Mouse (Mus musculus) liver, adult 2 months (tissue): ENCODE measurements at regions not wholly inside any gene's neighbourhood (a gene's known extent, or its start where the extent isn't known, plus 50 kb on each side); places are given as distances from the start of the nearest gene placed in this dataset.
"Not testable (repeated sequence)": the region's sequence is repeated elsewhere in the genome, so short reads cannot be mapped to it uniquely, and the experiment has no call there.

Experiments used
- DNase-seq: peaks from one replicate; pipeline ENCODE4 v3.0.0-alpha.2; 2011; ENCODE audit warnings: low read depth, low spot score; ENCODE audit errors: extremely low read depth
- H3K27ac ChIP-seq: fragments of 200-500 bp; replicated peaks from 2 replicates; pipeline ENCODE4 v1.5.1; 2012; ENCODE audit warnings: low read depth, mild to moderate bottlenecking, control low read depth, inconsistent platforms, low read length; ENCODE audit not compliant: insufficient read depth
- H3K27me3 ChIP-seq: fragments of 200-500 bp; 2 replicates; pipeline ENCODE4 v1.6.1; 2012; ENCODE audit warnings: mild to moderate bottlenecking, moderate library complexity, low read length, inconsistent platforms; ENCODE audit not compliant: control insufficient read depth, insufficient read depth
- H3K36me3 ChIP-seq: fragments of 200-500 bp; 2 replicates; pipeline ENCODE4 v1.6.1; 2012; ENCODE audit warnings: low read length, inconsistent platforms; ENCODE audit not compliant: control insufficient read depth, insufficient read depth
- H3K4me1 ChIP-seq: fragments of 200-500 bp; 2 replicates; pipeline ENCODE4 v1.6.1; 2011; ENCODE audit warnings: low read length; ENCODE audit not compliant: control insufficient read depth, insufficient read depth
- H3K4me3 ChIP-seq: fragments of 200-500 bp; 2 replicates; pipeline ENCODE4 v1.5.1; 2011; ENCODE audit warnings: low read depth, mild to moderate bottlenecking, control low read depth, low read length, moderate library complexity; ENCODE audit not compliant: insufficient read depth
- H3K79me2 ChIP-seq: fragments of 200-500 bp; 2 replicates; pipeline ENCODE4 v1.6.1; 2012; ENCODE audit warnings: inconsistent platforms, mild to moderate bottlenecking, low read length, moderate library complexity; ENCODE audit not compliant: control insufficient read depth, insufficient read depth
- H3K9ac ChIP-seq: fragments of 200-500 bp; 2 replicates; pipeline ENCODE4 v1.6.1; 2012; ENCODE audit warnings: low read depth, mild to moderate bottlenecking, control low read depth, inconsistent platforms, low read length
- CTCF ChIP-seq: fragments of 200-500 bp; IDR thresholded peaks from 2 replicates; pipeline ENCODE4 v1.5.1; 2011; ENCODE audit warnings: low read depth, low read length, control low read depth
- POLR2A ChIP-seq: fragments of 200-500 bp; IDR thresholded peaks from 2 replicates; pipeline ENCODE4 v1.6.1; 2011; ENCODE audit warnings: low read length, control low read depth; ENCODE audit not compliant: insufficient read depth; ENCODE audit errors: extremely low read depth
- WGBS: fragments of 180-500 bp; shearing (Covaris S2); methylation state at CpG from one replicate; pipeline ENCODE4 v1.1.7; 2018; 5-methylcytosine and 5-hydroxymethylcytosine counted together

GRCm38 (mm10) chr14:100960198-100960597, 239.9 kb downstream of the Prr30 start:
- no peaks in the 10 kb centered on the region for H3K36me3 ChIP-seq
- TF ChIP-seq POLR2A: no peak
- TF ChIP-seq CTCF: no peak
- no peak overlapping the region for H3K9ac ChIP-seq
- no peaks in the 10 kb centered on the region for H3K79me2 ChIP-seq
- DNase-seq: no peak
- H3K27ac ChIP-seq: no peak overlapping the region
- H3K27me3 ChIP-seq: no peaks in the 10 kb centered on the region
- H3K4me1 ChIP-seq: no peaks in the 10 kb centered on the region
- no peak overlapping the region for H3K4me3 ChIP-seq

DNA sequence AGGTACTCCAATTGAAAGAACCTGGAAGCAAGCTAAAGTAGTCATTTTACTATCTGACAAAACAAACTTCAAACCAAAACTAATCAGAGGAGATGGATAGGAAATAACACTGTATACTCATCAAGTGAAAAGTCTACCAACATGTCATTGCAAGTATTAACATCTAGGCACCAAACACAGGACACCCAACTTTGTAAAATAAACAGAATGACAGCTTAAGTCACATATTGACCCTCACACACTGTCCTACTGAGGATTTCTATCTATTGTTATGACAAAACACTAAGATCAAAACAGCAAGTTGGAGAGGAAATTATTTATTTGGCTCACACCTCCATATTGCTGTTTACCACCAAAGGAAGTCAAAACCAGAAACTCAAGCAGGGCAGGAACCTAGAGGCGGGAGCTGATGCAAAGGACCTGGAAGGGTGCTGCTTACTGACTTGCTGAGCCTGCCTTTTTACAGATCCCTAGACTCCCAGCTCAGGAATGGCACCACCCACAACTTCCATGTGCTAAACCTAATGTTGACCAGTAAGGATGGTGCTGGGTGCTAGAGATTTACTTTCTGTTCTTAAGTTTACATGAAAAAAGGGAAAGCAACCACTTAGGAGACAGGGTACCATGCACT, 244.2 kb downstream of the Prr30 start:
- 89% methylated on average over 1 of the region's 1 CpGs for WGBS
- DNase-seq: no peak

DNA sequence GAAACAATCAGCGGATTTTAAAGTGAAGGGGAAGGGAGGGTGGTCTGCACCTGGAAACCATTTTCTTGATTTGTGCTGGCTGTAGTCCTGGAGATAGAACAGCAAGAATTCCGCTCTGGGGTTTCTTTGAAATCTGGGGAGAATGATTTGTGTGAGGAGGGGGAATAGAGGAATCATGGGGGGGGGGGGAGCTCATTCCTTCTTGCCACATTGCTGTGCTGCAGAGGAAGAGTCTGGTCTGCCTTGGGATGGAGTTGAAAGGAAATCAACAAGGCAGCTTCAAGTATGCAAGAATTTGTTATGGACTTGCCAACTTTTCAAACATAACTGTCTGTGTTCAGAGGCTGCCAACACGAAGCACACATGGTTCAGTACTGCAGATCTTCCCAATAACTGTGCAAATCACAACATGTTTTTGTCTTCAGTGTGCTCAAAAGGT, 249.4 kb downstream of the Prr30 start:
- TF ChIP-seq POLR2A: no peak
- TF ChIP-seq CTCF: no peak
- no peak overlapping the region for H3K27ac ChIP-seq
- no peak overlapping the region for H3K4me3 ChIP-seq
- no peaks in the 10 kb centered on the region for H3K79me2 ChIP-seq
- H3K27me3 ChIP-seq: no peaks in the 10 kb centered on the region
- H3K36me3 ChIP-seq: no peaks in the 10 kb centered on the region
- H3K9ac ChIP-seq: no peak overlapping the region
- no peak for DNase-seq
- H3K4me1 ChIP-seq: no peaks in the 10 kb centered on the region
- 87% methylated on average over 3 of the region's 3 CpGs for WGBS

More for the DNA sequence above, 244.2 kb downstream of the Prr30 start:
- Histone ChIP-seq H3K79me2 (no peaks in the 10 kb centered on the region), H3K9ac (no peak overlapping the region), H3K27ac (no peak overlapping the region), H3K4me3 (no peak overlapping the region), H3K4me1 (no peaks in the 10 kb centered on the region), H3K27me3 (no peaks in the 10 kb centered on the region), H3K36me3 (no peaks in the 10 kb centered on the region)
- TF ChIP-seq CTCF (no peak), POLR2A (no peak)

GRCm38 (mm10) chr14:100947625-100948024, 252.5 kb downstream of the Prr30 start:
- not testable (repeated sequence) for H3K27ac ChIP-seq, H3K4me3 ChIP-seq, H3K9ac ChIP-seq, H3K79me2 ChIP-seq, H3K4me1 ChIP-seq, H3K36me3 ChIP-seq, H3K27me3 ChIP-seq, DNase-seq

DNA sequence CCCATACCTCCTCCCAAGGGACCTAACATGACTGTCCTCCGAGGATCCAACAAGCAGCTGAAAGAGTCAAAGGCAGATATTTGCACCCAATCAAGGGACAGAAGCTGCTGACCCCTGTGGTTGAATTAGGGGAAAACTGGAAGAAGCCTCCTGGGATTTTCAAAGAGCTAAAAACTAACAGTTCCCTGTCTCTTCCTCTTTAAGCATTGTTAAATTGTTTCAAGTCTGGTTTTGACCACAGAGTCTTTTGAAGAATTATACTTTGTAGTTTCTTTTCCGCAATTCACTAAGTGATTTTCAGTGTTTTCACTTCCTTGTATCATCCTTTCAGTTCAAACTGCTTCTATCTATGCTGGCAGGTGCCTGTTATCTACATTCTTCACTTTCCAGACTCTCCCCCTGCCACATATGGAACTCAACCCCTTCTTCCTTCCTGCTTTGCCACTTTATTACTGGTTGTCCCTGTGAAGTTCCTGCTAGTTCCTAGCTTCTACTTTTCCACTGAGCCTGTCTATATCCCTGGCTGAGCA, 262.7 kb downstream of the Prr30 start:
- H3K36me3 ChIP-seq: no peaks in the 10 kb centered on the region
- no peaks in the 10 kb centered on the region for H3K4me1 ChIP-seq
- H3K27ac ChIP-seq: no peak overlapping the region
- DNase-seq: no peak
- no peak for TF ChIP-seq POLR2A
- no peak for TF ChIP-seq CTCF
- no peaks in the 10 kb centered on the region for H3K27me3 ChIP-seq
- WGBS: 78% methylated on average over 2 of the region's 2 CpGs
- no peak overlapping the region for H3K9ac ChIP-seq
- no peak overlapping the region for H3K4me3 ChIP-seq
- H3K79me2 ChIP-seq: no peaks in the 10 kb centered on the region

DNA sequence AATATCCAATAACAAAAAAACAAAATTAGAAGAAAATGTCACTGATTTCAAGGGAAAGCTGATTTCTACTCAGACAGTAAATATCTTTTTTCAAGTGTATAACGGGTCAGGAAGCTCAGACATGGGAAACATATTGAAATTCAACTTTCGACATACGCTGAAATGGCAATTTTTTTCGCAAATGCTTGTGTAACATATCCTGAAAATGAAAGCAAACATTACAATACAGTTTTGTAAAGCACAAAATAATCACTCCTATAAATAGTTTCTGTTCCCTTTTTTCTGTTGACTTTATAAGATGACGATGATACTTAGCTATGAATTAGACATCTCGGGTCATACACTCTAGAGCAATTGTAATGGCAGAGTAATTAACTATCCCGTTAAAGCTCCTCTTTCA, 265.6 kb downstream of the Prr30 start:
- no peaks in the 10 kb centered on the region for H3K27me3 ChIP-seq
- no peak overlapping the region for H3K4me3 ChIP-seq
- WGBS: 87% methylated on average over 7 of the region's 7 CpGs
- no peaks in the 10 kb centered on the region for H3K36me3 ChIP-seq
- no peaks in the 10 kb centered on the region for H3K4me1 ChIP-seq
- DNase-seq: peak; percentile 22
- H3K9ac ChIP-seq: no peak overlapping the region
- H3K27ac ChIP-seq: no peak overlapping the region
- H3K79me2 ChIP-seq: no peaks in the 10 kb centered on the region
- TF ChIP-seq CTCF (no peak), POLR2A (no peak)
